In the genomic region with DNA sequence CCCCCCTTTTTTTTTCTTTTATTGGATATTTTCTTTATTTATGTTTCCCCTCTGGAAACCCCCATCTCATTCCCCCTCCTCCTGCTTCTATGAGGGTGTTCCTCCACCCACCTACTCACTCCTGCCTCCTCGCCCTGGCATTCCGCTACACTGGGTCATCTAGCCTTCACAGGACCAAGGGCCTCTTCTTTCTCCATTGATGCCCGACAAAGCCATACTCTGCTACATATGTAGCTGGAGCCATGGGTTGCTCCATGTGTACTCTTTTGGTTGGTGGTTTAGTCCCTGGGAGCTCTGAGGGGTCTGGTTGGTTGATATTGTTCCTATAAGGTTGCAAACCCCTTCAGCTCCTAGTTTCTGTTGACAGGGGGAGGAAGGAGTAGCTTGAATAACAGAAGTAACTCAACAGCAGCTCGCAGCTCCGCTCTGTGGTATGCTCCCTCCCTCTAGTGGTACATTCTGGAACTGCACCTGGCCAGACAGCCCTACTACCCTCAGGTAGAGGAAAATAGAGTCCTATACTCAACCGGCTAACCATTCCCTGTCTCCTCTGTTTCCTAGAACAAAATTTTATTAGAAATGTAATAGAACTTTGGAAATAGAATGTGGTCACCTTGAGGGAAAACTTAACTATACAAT, we compare ENCODE assay signal across 8 mouse cellular contexts. TPM values are rescaled to one million over a fixed set of nuclear protein-coding genes. Genes with fewer than 3 reads are reported as not detected.
A peak's percentile ranks its signal among the peaks of the same experiment; 100 is the strongest.
DNase-seq lines count a peak whose midpoint lies in the region; ATAC-seq and TF ChIP-seq lines count a peak whose summit lies in the region.

No protein-coding gene starts in this region.

- no peak for TF ChIP-seq POLR2A in ES-Bruce4 (IDR thresholded peaks at IDR 0.05; ENCODE audit: insufficient read depth, low read length)
- no peak for TF ChIP-seq POLR2A in thymus, adult 2 months (IDR thresholded peaks at IDR 0.05; ENCODE audit: control insufficient read depth, extremely low read depth, insufficient read depth, low read length, poor library complexity)

- H3K4me1 ChIP-seq in ES-Bruce4 (ENCODE audit: control insufficient read depth, insufficient read depth, low read length), result no peaks in the 10 kb centered on the region
- H3K4me1 ChIP-seq in forebrain, embryonic 13.5 days, result no peaks in the 10 kb centered on the region
- no peaks in the 10 kb centered on the region for H3K4me1 ChIP-seq in thymus, adult 2 months (replicated peaks; ENCODE audit: control insufficient read depth, insufficient read depth, low read length)

- H3K4me3 ChIP-seq in ES-Bruce4 (ENCODE audit: low read depth, low read length), result no peak overlapping the region
- no peak overlapping the region for H3K4me3 ChIP-seq in forebrain, embryonic 13.5 days
- no peak overlapping the region for H3K4me3 ChIP-seq in thymus, adult 2 months (ENCODE audit: control insufficient read depth, insufficient read depth, low read length)

- no peak overlapping the region for H3K27ac ChIP-seq in ES-Bruce4 (ENCODE audit: insufficient read depth, low read length)
- no peak overlapping the region for H3K27ac ChIP-seq in forebrain, embryonic 13.5 days
- H3K27ac ChIP-seq in thymus, adult 2 months (ENCODE audit: control insufficient read depth, insufficient read depth, low read length), result no peak overlapping the region

- WGBS in forebrain, embryonic 13.5 days, result 50% methylated on average over 6 of the region's 6 CpGs
- 51% methylated on average over 6 of the region's 6 CpGs for WGBS in thymus, adult 2 months

- H3K27me3 ChIP-seq in ES-Bruce4 (ENCODE audit: control insufficient read depth, insufficient read depth, low read length, poor library complexity, severe bottlenecking), result no peaks in the 10 kb centered on the region; the same call in 1 of the 2 replicates
- H3K27me3 ChIP-seq in forebrain, embryonic 13.5 days, result no peaks in the 10 kb centered on the region
- no peaks in the 10 kb centered on the region for H3K27me3 ChIP-seq in thymus, adult 2 months (ENCODE audit: control insufficient read depth, insufficient read depth, low read length)

- H3K9ac ChIP-seq in ES-Bruce4 (ENCODE audit: low read depth, poor library complexity, severe bottlenecking), result no peak overlapping the region
- H3K9ac ChIP-seq in forebrain, embryonic 13.5 days, result no peak overlapping the region

- no peak for TF ChIP-seq EP300 in ES-Bruce4 (IDR thresholded peaks at IDR 0.05; ENCODE audit: insufficient read depth, low read depth, low read length)

- peak; percentile 20 for DNase-seq in c-Kit-positive CD71-positive TER-119-negative erythroid progenitor cells, embryonic 14.5 days (ENCODE audit: low read depth)
- peak; percentile 72 to 87 for DNase-seq in heart, postnatal 36 days
- DNase-seq in layer of hippocampus, adult 11-12 months (ENCODE audit: low spot score), result peak; percentile 86
- peak; percentile 57 to 67 for DNase-seq in lung, adult 18-20 months
- DNase-seq in thymus, adult 2 months, result peak; percentile 78

- H3K36me3 ChIP-seq in ES-Bruce4 (ENCODE audit: control insufficient read depth, insufficient read depth, low read length, poor library complexity, severe bottlenecking), result no peaks in the 10 kb centered on the region
- H3K36me3 ChIP-seq in forebrain, embryonic 13.5 days (ENCODE audit: poor library complexity, severe bottlenecking), result no peaks in the 10 kb centered on the region
- no peaks in the 10 kb centered on the region for H3K36me3 ChIP-seq in thymus, adult 2 months (ENCODE audit: control insufficient read depth, insufficient read depth, low read length)

- intact Hi-C loops in heart, postnatal 36 days (cut with DNase I), result loop anchor here (1.0 to 5.0 kb wide), 2 partner anchors 177 to 233 kb away; a partner anchor contains a TSS

- no peaks in the 10 kb centered on the region for H3K9me3 ChIP-seq in ES-Bruce4 (replicated peaks; ENCODE audit: control insufficient read depth, insufficient read depth, low read length, poor library complexity, severe bottlenecking)
- H3K9me3 ChIP-seq in forebrain, embryonic 13.5 days (replicated peaks), result no peaks in the 10 kb centered on the region

- H3K4me2 ChIP-seq in forebrain, embryonic 13.5 days, result no peak overlapping the region

- ATAC-seq in forebrain, embryonic 13.5 days, result peak; percentile 94
- peak; percentile 46; the same call in 1 of the 2 replicates for ATAC-seq in neutrophil, adult 5-6 weeks (ENCODE audit: extremely low read depth, insufficient number of reproducible peaks, low FRiP score, poor library complexity, severe bottlenecking)

- peak; percentile 95 for TF ChIP-seq CTCF in ES-Bruce4 (IDR thresholded peaks at IDR 0.05; ENCODE audit: low read depth, low read length)
- TF ChIP-seq CTCF in thymus, adult 2 months (IDR thresholded peaks at IDR 0.05; ENCODE audit: borderline replicate concordance, control insufficient read depth, extremely low read depth, insufficient read depth, low read length, poor library complexity), result no peak

RNA-seq across cellular contexts. Expression of a gene that starts 38.2 kb away (rescaled TPM):
- polyA plus RNA-seq in ES-Bruce4 (2011; ENCODE audit: insufficient read depth, insufficient read length, low read depth, missing spikeins), result 300 and 311 TPM in 2 replicates
- polyA plus RNA-seq in forebrain, embryonic 13.5 days (2015; fragmentation: Nextera tagmentation; extraction: Ambion mirVana), result 76.0 and 76.6 TPM in 2 replicates
- 100 to 1,000 TPM; 368 to 382 TPM for total RNA-seq in heart, postnatal 36 days (2021)
- total RNA-seq in neutrophil, adult 5-6 weeks (2017), result 0.12 TPM in 1 of 2 replicates, not detected in the other
- 4.6 and 7.3 TPM in 2 replicates for polyA plus RNA-seq in thymus, adult 2 months (2012; rRNA removed)

Comparison
In these comparisons a context has a peak if more than half of its experiments do, and no peak if none do; other contexts are left out.
1. DNase-seq: peak in every context shown above with its lines; median percentile 86 in layer of hippocampus, adult 11-12 months; 80 in heart, postnatal 36 days; 78 in thymus, adult 2 months; 62 in lung, adult 18-20 months; 20 in c-Kit-positive CD71-positive TER-119-negative erythroid progenitor cells, embryonic 14.5 days.